Comparison of ENCODE assay signal across 9 mouse cellular contexts in the genomic region with DNA sequence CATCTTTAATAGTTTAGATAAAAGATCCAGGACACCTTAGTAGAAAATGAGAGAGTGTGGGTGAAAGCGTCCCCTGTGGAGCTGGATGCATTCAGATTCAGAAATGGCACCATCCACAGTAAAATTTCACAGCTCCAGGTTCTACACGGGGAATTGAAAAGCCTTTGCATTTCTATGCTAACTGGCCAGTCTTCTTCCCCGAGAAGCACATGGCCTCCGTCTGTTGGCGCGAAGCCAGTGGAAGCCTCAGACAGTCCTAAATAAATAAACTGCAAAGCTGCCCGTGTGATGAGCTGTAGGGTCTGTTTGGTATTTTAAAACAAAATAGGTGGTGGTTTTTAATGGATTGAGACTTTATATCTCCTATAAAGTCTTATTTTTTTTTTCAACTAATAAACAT.
DNase-seq lines count a peak whose midpoint lies in the region; ATAC-seq and TF ChIP-seq lines count a peak whose summit lies in the region.
"Had no signal": no experiment of that assay in that cellular context is flagged by ENCODE, and none has a peak within 500 bp of the region (broad histone marks: within the 10 kb centered on the region; RNA-seq: fewer than 3 reads in every experiment).

No protein-coding gene starts in this region.

- DNase-seq in left cerebral cortex, postnatal 4 days = peak; percentile 77
- no peak for DNase-seq in left cerebral cortex, postnatal 25 days (ENCODE audit: low spot score in 2 of 2)
- DNase-seq in adrenal gland, postnatal 36 days = peak; percentile 48 to 59
- DNase-seq in gastrocnemius, adult 2 months = peak; percentile 50
- no peak for DNase-seq in spleen, postnatal 14 days (ENCODE audit: low spot score in 2 of 2)
- DNase-seq in left cerebral cortex, adult 8-10 months (ENCODE audit: low spot score in 2 of 2) = no peak

- TF ChIP-seq CTCF in gastrocnemius, adult 2 months (IDR thresholded peaks at IDR 0.05) = no peak

- no peak overlapping the region for H3K4me3 ChIP-seq in gastrocnemius, adult 2 months
- H3K4me3 ChIP-seq in lung, embryonic 15.5 days = no peak overlapping the region
- H3K4me3 ChIP-seq: heart, embryonic 15.5 days; megakaryocyte, embryonic 14.5 days had no signal

- no peaks in the 10 kb centered on the region for H3K27me3 ChIP-seq in lung, embryonic 15.5 days
- H3K27me3 ChIP-seq: heart, embryonic 15.5 days; megakaryocyte, embryonic 14.5 days had no signal

- H3K36me3 ChIP-seq in lung, embryonic 15.5 days = no peaks in the 10 kb centered on the region
- H3K36me3 ChIP-seq: heart, embryonic 15.5 days had no signal

- 17% methylated on average over 7 of the region's 7 CpGs for WGBS in lung, embryonic 15.5 days

- intact Hi-C loops in left cerebral cortex, postnatal 4 days (cut with DNase I) = no loop called here
- intact Hi-C loops in left cerebral cortex, postnatal 25 days (cut with DNase I) = loop anchor here (5.0 to 10.0 kb wide), 2 partner anchors 147 to 624 kb away; no protein-coding TSS in a partner anchor
- intact Hi-C loops in gastrocnemius, adult 2 months (cut with DNase I) = no loop called here

- peaks cover 11% of the 10 kb centered on the region for H3K4me1 ChIP-seq in lung, embryonic 15.5 days
- H3K4me1 ChIP-seq: megakaryocyte, embryonic 14.5 days had no signal

- H3K27ac ChIP-seq in gastrocnemius, adult 2 months = no peak overlapping the region
- peak overlapping the region; percentile 29; the same call in 1 of the 2 replicates for H3K27ac ChIP-seq in lung, embryonic 15.5 days
- H3K27ac ChIP-seq: heart, embryonic 15.5 days had no signal

- no peak overlapping the region for H3K9ac ChIP-seq in lung, embryonic 15.5 days
- H3K9ac ChIP-seq: heart, embryonic 15.5 days had no signal

- H3K9me3 ChIP-seq in lung, embryonic 15.5 days = no peaks in the 10 kb centered on the region
- H3K9me3 ChIP-seq: heart, embryonic 15.5 days had no signal

- peak; percentile 62; the same call in 1 of the 2 replicates for ATAC-seq in lung, embryonic 15.5 days (ENCODE audit: borderline replicate concordance, extremely low read depth, low FRiP score, low TSS enrichment)

- H3K4me2 ChIP-seq in lung, embryonic 15.5 days = no peak overlapping the region; the same call in 1 of the 2 replicates
- H3K4me2 ChIP-seq: heart, embryonic 15.5 days had no signal

Comparison
In these comparisons a context has a peak if more than half of its experiments do, and no peak if none do; other contexts are left out.
1. DNase-seq: peak in left cerebral cortex, postnatal 4 days (single experiment), adrenal gland, postnatal 36 days (2 of 2) and gastrocnemius, adult 2 months (single experiment); none in left cerebral cortex, postnatal 25 days (0 of 2), spleen, postnatal 14 days (0 of 2) and left cerebral cortex, adult 8-10 months (0 of 2).